Mouse (Mus musculus) WW6 (cell line): ENCODE measurements at regions not wholly inside any gene's neighbourhood (a gene's known extent, or its start where the extent isn't known, plus 50 kb on each side); places are given as distances from the start of the nearest gene placed in this dataset.

Experiments
- DNase-seq: peaks from one replicate; pipeline ENCODE4 v3.0.0-alpha.2; 2013; ENCODE audit warnings: low read depth, low spot score

- no peak for DNase-seq
These were observed 197.6 kb upstream of the Tent5a start for GRCm38 (mm10) chr9:85524733-85525132.

GRCm38 (mm10) chr9:85521342-85521741 lies 194.2 kb upstream of the Tent5a start:
- DNase-seq = no peak

- no peak for DNase-seq
These were observed 193.8 kb upstream of the Tent5a start for GRCm38 (mm10) chr9:85520941-85521340.

GRCm38 (mm10) chr9:85499006-85499405 lies 171.9 kb upstream of the Tent5a start:
- DNase-seq = no peak

- no peak for DNase-seq
These were observed 170.2 kb upstream of the Tent5a start for GRCm38 (mm10) chr9:85497348-85497747.

GRCm38 (mm10) chr9:85496506-85497239 lies 169.5 kb upstream of the Tent5a start:
- no peak for DNase-seq

- DNase-seq = no peak
These were observed 167.9 kb upstream of the Tent5a start for GRCm38 (mm10) chr9:85495056-85495455.

GRCm38 (mm10) chr9:85493760-85494159 lies 166.6 kb upstream of the Tent5a start:
- no peak for DNase-seq

- no peak for DNase-seq
These were observed 163.2 kb upstream of the Tent5a start for GRCm38 (mm10) chr9:85490367-85490766.

GRCm38 (mm10) chr9:85487915-85488314 lies 160.8 kb upstream of the Tent5a start:
- no peak for DNase-seq

- no peak for DNase-seq
These were observed 160.0 kb upstream of the Tent5a start for GRCm38 (mm10) chr9:85487052-85487668.

GRCm38 (mm10) chr9:85485749-85486148 lies 158.6 kb upstream of the Tent5a start:
- DNase-seq = peak; percentile 31

GRCm38 (mm10) chr9:85483248-85483647 lies 156.1 kb upstream of the Tent5a start:
- DNase-seq = no peak

- DNase-seq = no peak
These were observed 153.4 kb upstream of the Tent5a start for GRCm38 (mm10) chr9:85480566-85480965.

- DNase-seq = no peak
These were observed 148.1 kb upstream of the Tent5a start for GRCm38 (mm10) chr9:85475214-85475613.

GRCm38 (mm10) chr9:85470264-85470821 lies 143.2 kb upstream of the Tent5a start:
- DNase-seq = no peak

GRCm38 (mm10) chr9:85469288-85469687 lies 142.1 kb upstream of the Tent5a start:
- DNase-seq = no peak

- no peak for DNase-seq
These were observed 139.5 kb upstream of the Tent5a start for GRCm38 (mm10) chr9:85466671-85467070.

GRCm38 (mm10) chr9:85459062-85459805 lies 132.1 kb upstream of the Tent5a start:
- DNase-seq = no peak

GRCm38 (mm10) chr9:85458356-85458755 lies 131.2 kb upstream of the Tent5a start:
- no peak for DNase-seq

GRCm38 (mm10) chr9:85457400-85457799 lies 130.3 kb upstream of the Tent5a start:
- DNase-seq = no peak

GRCm38 (mm10) chr9:85455382-85455781 lies 128.2 kb upstream of the Tent5a start:
- DNase-seq = no peak
